Mouse (Mus musculus) hindbrain, embryonic 14.5 days (tissue): ENCODE data around the gene Hoxa9. TPM values are rescaled to one million over a fixed set of nuclear protein-coding genes. Genes with fewer than 3 reads are reported as not detected.

ENCODE experiments used
- ATAC-seq: fragments of 200-750 bp; cut with Nextera tagmentation; 2 replicates; pipeline ENCODE4 v1.8.0; 2017; ENCODE audit warnings: moderate number of reproducible peaks, mild to moderate bottlenecking, moderate TSS enrichment, moderate library complexity; ENCODE audit not compliant: low FRiP score
- DNase-seq: peaks from one replicate; pipeline ENCODE4 v3.0.0-alpha.2; 2015; ENCODE audit warnings: low spot score
- H3K27ac ChIP-seq: fragments of 300-500 bp; sonication (generic); 2 replicates; pipeline ENCODE4 v1.5.1; 2014; ENCODE audit warnings: mild to moderate bottlenecking, moderate library complexity
- H3K27me3 ChIP-seq: fragments of 300-500 bp; sonication (generic); 2 replicates; pipeline ENCODE4 v1.6.1; 2014; ENCODE audit warnings: mild to moderate bottlenecking, low read length, mixed read lengths; ENCODE audit not compliant: control insufficient read depth, insufficient read depth
- H3K36me3 ChIP-seq: fragments of 300-500 bp; sonication (generic); replicated peaks from 2 replicates; pipeline ENCODE4 v1.6.1; 2014; ENCODE audit not compliant: control insufficient read depth, insufficient read depth
- H3K4me1 ChIP-seq: fragments of 300-500 bp; sonication (generic); replicated peaks from 2 replicates; pipeline ENCODE4 v1.6.1; 2014; ENCODE audit warnings: antibody characterized with exemption, low read length, mixed read lengths; ENCODE audit not compliant: control insufficient read depth, insufficient read depth
- H3K4me2 ChIP-seq: fragments of 300-500 bp; sonication (generic); replicated peaks from 2 replicates; pipeline ENCODE4 v1.6.1; 2014; ENCODE audit warnings: mild to moderate bottlenecking, moderate library complexity
- H3K4me3 ChIP-seq: fragments of 300-500 bp; sonication (generic); replicated peaks from 2 replicates; pipeline ENCODE4 v1.5.1; 2014; ENCODE audit warnings: mild to moderate bottlenecking, low read length
- H3K9ac ChIP-seq: fragments of 300-500 bp; sonication (generic); 2 replicates; pipeline ENCODE4 v1.6.1; 2014
- H3K9me3 ChIP-seq: fragments of 300-500 bp; sonication (generic); 2 replicates; pipeline ENCODE4 v1.6.1; 2016; ENCODE audit warnings: low read length; ENCODE audit not compliant: control insufficient read depth
- WGBS: fragments of 180-500 bp; shearing (Covaris S2); extraction: QIAGEN DNeasy Blood & Tissue Kit; methylation state at CpG from one replicate; pipeline ENCODE4 v1.1.7; 2014; 5-methylcytosine and 5-hydroxymethylcytosine counted together
- polyA plus RNA-seq: library from polyadenylated mRNA; unstranded; fragments of >200 nt; fragmentation: Nextera tagmentation; extraction: Ambion mirVana; gene quantifications from 2 replicates; pipeline ENCODE4 v1.2.1, GENCODE M21; 2014

The Hoxa9 gene
- polyA plus RNA-seq, 1 experiment from 2014 or later = 2.0 TPM

GRCm38 (mm10) chr6:52233546-52234427 is 2.9 kb upstream of the Hoxa9 start:
- H3K9me3 ChIP-seq = no peaks in the 10 kb centered on the region
- DNase-seq (no peak), ATAC-seq (no peak)
- no peaks in the 10 kb centered on the region for H3K4me1 ChIP-seq
- H3K4me2 ChIP-seq = no peak overlapping the region
- 1% methylated on average over 68 of the region's 70 CpGs for WGBS
- no peak overlapping the region for H3K27ac ChIP-seq
- no peak overlapping the region for H3K9ac ChIP-seq
- H3K36me3 ChIP-seq = no peaks in the 10 kb centered on the region
- no peak overlapping the region for H3K4me3 ChIP-seq
- H3K27me3 ChIP-seq = peaks cover 98% of the 10 kb centered on the region

- Histone ChIP-seq H3K4me3 (no peak overlapping the region), H3K9me3 (no peaks in the 10 kb centered on the region), H3K36me3 (no peaks in the 10 kb centered on the region), H3K4me2 (no peak overlapping the region), H3K27ac (no peak overlapping the region), H3K27me3 (peaks cover 97% of the 10 kb centered on the region), H3K4me1 (no peaks in the 10 kb centered on the region), H3K9ac (no peak overlapping the region)
- DNase-seq (no peak), ATAC-seq (no peak)
- WGBS = 2% methylated on average over 23 of the region's 23 CpGs
Observed at GRCm38 (mm10) chr6:52232984-52233545, 2.2 kb upstream of the Hoxa9 start.

- no peak overlapping the region for H3K27ac ChIP-seq
Observed at GRCm38 (mm10) chr6:52232568-52232965, 1.7 kb upstream of the Hoxa9 start.

DNA sequence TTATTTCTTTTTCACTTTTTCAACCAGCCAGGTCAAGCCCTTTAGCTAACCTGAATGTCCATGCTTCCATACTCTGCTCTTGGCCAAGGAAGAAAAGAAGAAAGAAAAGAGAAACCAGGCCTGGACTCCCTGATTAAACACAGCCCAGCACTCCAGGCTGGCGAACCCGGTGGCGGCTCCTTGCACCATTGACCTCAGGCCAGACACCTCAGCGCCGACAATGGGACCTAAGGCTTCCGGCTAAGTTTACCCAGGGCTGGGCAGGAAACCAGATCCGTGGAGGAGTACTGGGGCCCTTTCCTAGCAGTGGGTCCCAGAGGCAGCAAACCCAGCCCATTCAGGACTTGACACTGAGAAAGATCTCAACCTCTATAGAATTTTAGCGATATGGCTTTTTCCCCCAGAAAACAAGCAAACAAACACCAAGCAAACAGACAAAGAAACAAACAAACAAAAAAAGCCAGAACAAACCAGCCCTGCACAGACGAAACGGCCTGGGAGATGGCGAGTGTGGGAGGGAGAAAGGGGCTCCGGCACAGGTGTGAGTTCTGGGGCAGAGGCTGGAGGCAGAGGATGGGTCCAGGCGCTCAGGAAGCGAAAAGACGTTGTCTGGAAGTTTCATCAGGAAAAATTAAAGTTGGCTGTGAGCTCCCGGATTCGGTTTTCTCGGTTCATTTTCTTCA is 1.1 kb upstream of the Hoxa9 start:
- 2% methylated on average over 18 of the region's 18 CpGs for WGBS
- DNase-seq = no peak
- Histone ChIP-seq H3K9me3 (no peaks in the 10 kb centered on the region), H3K36me3 (no peaks in the 10 kb centered on the region), H3K4me1 (no peaks in the 10 kb centered on the region), H3K9ac (no peak overlapping the region), H3K4me3 (no peak overlapping the region), H3K27me3 (peaks cover 97% of the 10 kb centered on the region), H3K27ac (no peak overlapping the region), H3K4me2 (no peak overlapping the region)
- no peak for ATAC-seq

More at GRCm38 (mm10) chr6:52232568-52232965, 1.7 kb upstream of the Hoxa9 start:
- Histone ChIP-seq H3K27me3 (peaks cover 97% of the 10 kb centered on the region), H3K9me3 (no peaks in the 10 kb centered on the region), H3K4me3 (no peak overlapping the region), H3K4me1 (no peaks in the 10 kb centered on the region), H3K9ac (no peak overlapping the region), H3K4me2 (no peak overlapping the region), H3K36me3 (no peaks in the 10 kb centered on the region)
- 1% methylated on average over 18 of the region's 18 CpGs for WGBS
- DNase-seq (no peak), ATAC-seq (no peak)

GRCm38 (mm10) chr6:52229558-52230416 is 1.1 kb downstream of the Hoxa9 start:
- H3K27ac ChIP-seq = no peak overlapping the region
- no peak overlapping the region for H3K4me3 ChIP-seq
- DNase-seq = no peak

GRCm38 (mm10) chr6:52228475-52229465 is 2.1 kb downstream of the Hoxa9 start:
- no peaks in the 10 kb centered on the region for H3K9me3 ChIP-seq
- H3K4me2 ChIP-seq = no peak overlapping the region
- H3K4me1 ChIP-seq = no peaks in the 10 kb centered on the region
- H3K4me3 ChIP-seq = no peak overlapping the region
- H3K27ac ChIP-seq = no peak overlapping the region
- no peak for DNase-seq
- H3K36me3 ChIP-seq = no peaks in the 10 kb centered on the region
- no peak overlapping the region for H3K9ac ChIP-seq
- under 1% methylated on average over 38 of the region's 38 CpGs for WGBS
- peaks cover 97% of the 10 kb centered on the region for H3K27me3 ChIP-seq
- ATAC-seq = no peak

More at GRCm38 (mm10) chr6:52229558-52230416, 1.1 kb downstream of the Hoxa9 start:
- ATAC-seq = no peak
- 2% methylated on average over 43 of the region's 44 CpGs for WGBS
- peaks cover 97% of the 10 kb centered on the region for H3K27me3 ChIP-seq
- H3K4me2 ChIP-seq = no peak overlapping the region
- no peaks in the 10 kb centered on the region for H3K4me1 ChIP-seq
- H3K9ac ChIP-seq = no peak overlapping the region
- H3K9me3 ChIP-seq = no peaks in the 10 kb centered on the region
- H3K36me3 ChIP-seq = no peaks in the 10 kb centered on the region

DNA sequence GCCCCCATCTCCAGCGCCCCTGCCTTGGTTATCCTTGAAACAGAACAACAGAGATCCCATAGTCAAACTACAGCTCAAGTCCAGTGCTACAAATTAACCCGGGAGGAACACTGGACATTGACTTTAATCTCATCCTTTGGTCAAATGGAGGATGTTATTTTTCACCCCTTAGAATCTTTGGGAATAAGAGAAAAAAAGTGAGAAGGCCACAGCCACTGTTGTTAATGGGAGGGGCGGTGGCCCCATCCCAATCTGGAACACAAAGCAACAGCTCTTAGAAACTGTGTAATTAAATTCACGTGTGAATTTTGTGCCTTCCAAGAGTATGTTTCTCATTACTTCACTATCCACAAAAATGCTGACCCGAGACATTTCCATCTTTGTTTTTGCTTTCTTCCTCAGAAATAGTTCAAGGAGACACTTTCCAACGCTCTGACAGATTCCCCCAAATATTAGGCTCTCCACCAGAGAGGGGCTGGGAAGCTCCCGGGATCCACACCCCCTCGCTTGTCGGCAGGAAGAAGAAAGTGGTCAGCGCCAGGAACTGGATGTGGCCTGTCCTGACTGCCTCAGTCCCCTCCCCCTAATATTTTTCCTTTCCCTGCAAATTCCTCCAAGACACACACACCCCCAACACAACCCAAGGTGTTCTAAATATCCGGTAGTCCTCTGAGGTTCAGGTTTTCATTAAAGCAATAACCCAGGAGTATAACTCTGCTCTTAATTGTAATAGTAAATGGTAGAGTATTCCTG is 3.2 kb downstream of the Hoxa9 start:
- Histone ChIP-seq H3K27ac (no peak overlapping the region), H3K27me3 (peaks cover 97% of the 10 kb centered on the region), H3K36me3 (no peaks in the 10 kb centered on the region), H3K4me3 (no peak overlapping the region), H3K9me3 (no peaks in the 10 kb centered on the region), H3K4me2 (no peak overlapping the region), H3K4me1 (no peaks in the 10 kb centered on the region), H3K9ac (no peak overlapping the region)
- DNase-seq = no peak
- no peak for ATAC-seq
- 5% methylated on average over 11 of the region's 11 CpGs for WGBS
